Mouse (Mus musculus) midbrain, embryonic 13.5 days (tissue): Measurements from ENCODE around the gene 4930579F01Rik. TPM values are rescaled to one million over a fixed set of nuclear protein-coding genes. Genes with fewer than 3 reads are reported as not detected.
A peak's percentile ranks its signal among the peaks of the same experiment; 100 is the strongest.

Experiments
- ATAC-seq: fragments of 200-750 bp; cut with Nextera tagmentation; 2 replicates; pipeline ENCODE4 v1.8.0; 2017; ENCODE audit warnings: mild to moderate bottlenecking, moderate TSS enrichment, moderate library complexity
- H3K27ac ChIP-seq: fragments of 300-500 bp; sonication (generic); 2 replicates; pipeline ENCODE4 v1.5.1; 2015; ENCODE audit warnings: inconsistent platforms, mild to moderate bottlenecking, moderate library complexity
- H3K27me3 ChIP-seq: fragments of 300-500 bp; sonication (generic); 2 replicates; pipeline ENCODE4 v1.6.1; 2015; ENCODE audit warnings: mild to moderate bottlenecking, inconsistent platforms
- H3K36me3 ChIP-seq: fragments of 300-500 bp; sonication (generic); 2 replicates; pipeline ENCODE4 v1.6.1; 2015; ENCODE audit warnings: mild to moderate bottlenecking, inconsistent platforms
- H3K4me1 ChIP-seq: fragments of 300-500 bp; sonication (generic); replicated peaks from 2 replicates; pipeline ENCODE4 v1.6.1; 2015; ENCODE audit warnings: inconsistent platforms
- H3K4me2 ChIP-seq: fragments of 300-500 bp; sonication (generic); replicated peaks from 2 replicates; pipeline ENCODE4 v1.6.1; 2015; ENCODE audit warnings: moderate library complexity, mild to moderate bottlenecking, inconsistent platforms
- H3K4me3 ChIP-seq: fragments of 300-500 bp; sonication (generic); replicated peaks from 2 replicates; pipeline ENCODE4 v1.5.1; 2015; ENCODE audit warnings: mild to moderate bottlenecking, inconsistent platforms
- H3K9ac ChIP-seq: fragments of 300-500 bp; sonication (generic); replicated peaks from 2 replicates; pipeline ENCODE4 v1.6.1; 2015; ENCODE audit warnings: mild to moderate bottlenecking, inconsistent platforms
- H3K9me3 ChIP-seq: fragments of 300-500 bp; sonication (generic); 2 replicates; pipeline ENCODE4 v1.6.1; 2016; ENCODE audit warnings: mild to moderate bottlenecking, inconsistent platforms
- WGBS: fragments of 180-500 bp; shearing (Covaris S2); methylation state at CpG from one replicate; pipeline ENCODE4 v1.1.7; 2015; 5-methylcytosine and 5-hydroxymethylcytosine counted together
- polyA plus RNA-seq: library from polyadenylated mRNA; unstranded; fragments of >200 nt; fragmentation: Nextera tagmentation; extraction: Ambion mirVana; gene quantifications from 2 replicates; pipeline ENCODE4 v1.2.1, GENCODE M21; 2015

The 4930579F01Rik gene
- polyA plus RNA-seq, 1 experiment from 2014 or later = not detected

DNA sequence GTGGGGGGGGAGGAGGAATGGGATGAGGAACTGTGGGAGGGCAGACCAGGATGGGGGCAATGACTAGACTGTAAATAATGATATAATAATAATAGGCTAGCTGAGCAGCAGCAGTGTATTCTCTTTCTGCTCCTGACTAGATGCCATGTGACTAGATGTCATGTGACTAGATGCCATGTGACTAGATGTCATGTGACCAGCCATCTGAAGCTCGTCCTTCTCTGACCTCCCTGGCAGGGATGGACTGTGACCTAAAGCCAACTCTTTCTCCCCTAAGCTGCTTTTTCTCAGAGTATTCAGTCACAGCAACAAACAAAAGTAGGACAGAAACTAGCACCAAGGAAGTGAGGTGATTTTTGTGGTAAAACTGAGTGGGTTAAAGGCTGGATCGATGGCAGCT, 11.6 kb downstream of the 4930579F01Rik start:
- Histone ChIP-seq H3K36me3 (no peaks in the 10 kb centered on the region), H3K4me1 (peaks cover 11% of the 10 kb centered on the region), H3K9me3 (0 out of 2 replicates have a peak, but pooled peaks cover 2% of the 10 kb centered on the region), H3K4me3 (no peak overlapping the region), H3K4me2 (no peak overlapping the region), H3K27me3 (no peaks in the 10 kb centered on the region), H3K9ac (no peak overlapping the region), H3K27ac (no peak overlapping the region)
- ATAC-seq = no peak
- WGBS = 77% methylated on average over 2 of the region's 2 CpGs

DNA sequence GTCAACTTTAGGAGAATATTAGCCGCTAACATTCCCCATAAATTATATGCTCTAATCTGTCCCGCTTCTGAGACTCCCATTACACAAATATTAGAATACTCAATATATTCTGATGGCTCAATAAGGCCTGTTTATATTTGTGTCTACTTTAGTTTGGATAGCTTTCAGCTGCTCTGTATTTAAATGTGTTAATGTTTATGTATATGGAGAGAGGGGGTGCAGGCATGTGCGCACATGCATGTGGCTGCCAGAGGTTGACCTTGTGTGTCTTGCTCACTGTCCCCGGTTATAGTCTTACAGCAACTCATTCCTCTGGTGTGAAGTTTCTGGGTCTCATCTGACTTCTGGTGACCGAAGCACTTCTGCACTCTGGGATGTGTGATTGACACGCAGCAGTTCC, 18.1 kb downstream of the 4930579F01Rik start:
- no peak for ATAC-seq
- no peak overlapping the region for H3K9ac ChIP-seq
- 0 out of 2 replicates have a peak, but pooled peaks cover 2% of the 10 kb centered on the region for H3K9me3 ChIP-seq
- H3K27ac ChIP-seq = no peak overlapping the region
- no peak overlapping the region for H3K4me2 ChIP-seq
- H3K4me1 ChIP-seq = no peaks in the 10 kb centered on the region
- H3K36me3 ChIP-seq = no peaks in the 10 kb centered on the region
- H3K27me3 ChIP-seq = no peaks in the 10 kb centered on the region
- 97% methylated on average over 6 of the region's 6 CpGs for WGBS
- no peak overlapping the region for H3K4me3 ChIP-seq

DNA sequence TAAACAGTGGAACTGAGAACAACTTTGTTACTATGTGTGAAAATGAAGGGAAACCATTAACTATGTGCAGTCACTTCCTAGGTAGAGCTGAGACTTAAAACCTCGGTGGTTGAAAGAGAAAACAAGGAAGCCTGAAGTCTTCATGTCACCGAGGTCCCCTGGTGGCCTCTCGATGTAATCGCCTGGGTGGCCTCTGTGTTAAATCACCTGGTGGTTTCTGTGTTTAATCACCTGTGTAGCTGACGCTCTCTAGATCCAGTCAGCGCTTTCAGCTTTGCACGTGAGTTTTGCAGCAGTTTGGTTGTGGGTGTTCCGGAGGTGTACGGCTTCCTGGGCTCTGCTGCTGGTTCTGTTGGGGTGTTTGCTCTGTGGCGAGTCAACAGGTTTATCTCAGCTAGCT, 20.3 kb downstream of the 4930579F01Rik start:
- no peak overlapping the region for H3K27ac ChIP-seq
- H3K4me2 ChIP-seq = no peak overlapping the region
- ATAC-seq = no peak
- no peaks in the 10 kb centered on the region for H3K36me3 ChIP-seq
- H3K4me1 ChIP-seq = no peaks in the 10 kb centered on the region
- H3K4me3 ChIP-seq = no peak overlapping the region
- H3K9ac ChIP-seq = no peak overlapping the region
- H3K27me3 ChIP-seq = no peaks in the 10 kb centered on the region
- H3K9me3 ChIP-seq = 0 out of 2 replicates have a peak, but pooled peaks cover 2% of the 10 kb centered on the region
- WGBS = 80% methylated on average over 10 of the region's 10 CpGs

DNA sequence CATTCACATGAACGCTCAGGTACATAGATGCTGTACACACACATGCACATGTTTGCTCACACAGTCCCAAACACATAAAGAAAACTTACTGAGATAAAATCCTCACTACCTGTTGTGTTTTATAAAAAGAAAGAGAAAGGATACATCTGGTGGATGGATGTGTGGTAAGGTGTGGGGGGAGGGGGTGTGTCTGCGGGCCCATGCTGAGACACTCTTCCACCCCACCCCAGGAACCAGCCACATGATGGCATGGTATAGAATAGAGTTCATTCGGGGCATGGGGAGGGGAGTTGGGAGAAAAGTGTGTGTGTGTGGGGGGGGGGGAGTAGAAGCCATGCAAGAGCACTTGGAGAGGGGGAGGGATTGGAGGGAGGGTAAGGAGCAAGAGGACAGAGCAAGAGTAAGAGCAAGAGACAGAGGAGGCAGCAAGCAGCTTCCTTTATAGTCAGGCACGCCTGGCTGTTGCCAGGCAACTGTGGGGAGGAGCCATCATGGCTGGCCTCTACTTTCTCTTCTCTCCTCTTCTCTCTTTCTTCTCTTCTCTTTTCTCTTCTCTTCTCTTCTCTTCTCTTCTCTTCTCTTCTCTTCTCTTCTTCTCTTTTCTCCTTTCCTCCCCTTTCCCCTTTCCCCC, 31.0 kb downstream of the 4930579F01Rik start:
- no peaks in the 10 kb centered on the region for H3K9me3 ChIP-seq
- no peak overlapping the region for H3K27ac ChIP-seq
- 0 out of 2 replicates have a peak, but pooled peaks have one; percentile 24 for ATAC-seq
- H3K9ac ChIP-seq = no peak overlapping the region
- WGBS = 59% methylated on average over 4 of the region's 4 CpGs
- H3K4me2 ChIP-seq = no peak overlapping the region
- no peaks in the 10 kb centered on the region for H3K27me3 ChIP-seq
- H3K4me3 ChIP-seq = no peak overlapping the region
- H3K4me1 ChIP-seq = no peaks in the 10 kb centered on the region
- no peaks in the 10 kb centered on the region for H3K36me3 ChIP-seq

DNA sequence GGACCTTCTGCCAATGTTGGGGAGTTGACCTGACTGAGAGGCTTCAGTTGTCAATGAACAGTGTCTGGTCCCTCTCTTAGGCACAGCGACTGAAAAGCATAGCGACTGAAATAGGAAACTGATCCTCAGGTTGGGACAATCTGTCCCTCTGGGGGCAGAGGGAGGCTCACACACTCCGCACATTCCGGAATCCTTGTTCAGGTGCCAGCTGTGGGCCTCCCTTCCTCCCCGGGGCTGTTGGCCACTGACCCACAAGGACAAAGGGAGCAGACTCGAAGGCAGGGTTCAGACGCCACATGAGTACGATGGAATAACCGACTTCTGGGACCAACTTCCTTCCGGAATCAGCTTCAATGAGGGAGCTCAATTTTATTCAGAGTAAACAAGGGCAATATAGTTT, 32.0 kb downstream of the 4930579F01Rik start:
- no peak for ATAC-seq
- H3K9me3 ChIP-seq = no peaks in the 10 kb centered on the region
- H3K27me3 ChIP-seq = no peaks in the 10 kb centered on the region
- no peaks in the 10 kb centered on the region for H3K4me1 ChIP-seq
- H3K4me2 ChIP-seq = no peak overlapping the region
- H3K4me3 ChIP-seq = no peak overlapping the region
- WGBS = 91% methylated on average over 10 of the region's 10 CpGs
- no peak overlapping the region for H3K9ac ChIP-seq
- H3K36me3 ChIP-seq = 0 out of 2 replicates have a peak, but pooled peaks cover 2% of the 10 kb centered on the region
- H3K27ac ChIP-seq = no peak overlapping the region

DNA sequence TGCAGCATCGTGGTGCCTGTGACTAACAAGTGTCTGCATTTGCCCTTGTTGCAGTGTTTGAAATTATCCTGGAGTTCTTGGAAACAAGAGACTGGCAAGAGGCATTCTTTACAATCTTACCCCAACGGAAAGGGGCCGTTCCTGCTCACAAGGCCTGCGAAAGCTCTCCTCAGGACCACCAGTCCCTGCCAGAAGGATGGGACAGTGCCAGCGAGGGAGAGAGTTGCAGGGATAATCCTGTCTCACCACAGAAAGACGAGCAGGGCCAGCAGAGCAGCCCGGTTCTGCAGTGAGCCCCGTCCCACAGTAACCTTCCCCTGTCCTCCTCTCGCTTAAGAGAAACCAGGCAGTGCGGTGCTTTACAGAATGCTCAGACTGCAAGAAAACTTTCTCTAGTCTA, 37.0 kb downstream of the 4930579F01Rik start:
- Histone ChIP-seq H3K9ac (no peak overlapping the region), H3K9me3 (no peaks in the 10 kb centered on the region), H3K4me3 (no peak overlapping the region), H3K36me3 (peaks cover 11% of the 10 kb centered on the region; the same call in 1 of the 2 replicates), H3K4me1 (no peaks in the 10 kb centered on the region), H3K27me3 (no peaks in the 10 kb centered on the region), H3K4me2 (no peak overlapping the region), H3K27ac (no peak overlapping the region)
- ATAC-seq = no peak
- 76% methylated on average over 10 of the region's 10 CpGs for WGBS

DNA sequence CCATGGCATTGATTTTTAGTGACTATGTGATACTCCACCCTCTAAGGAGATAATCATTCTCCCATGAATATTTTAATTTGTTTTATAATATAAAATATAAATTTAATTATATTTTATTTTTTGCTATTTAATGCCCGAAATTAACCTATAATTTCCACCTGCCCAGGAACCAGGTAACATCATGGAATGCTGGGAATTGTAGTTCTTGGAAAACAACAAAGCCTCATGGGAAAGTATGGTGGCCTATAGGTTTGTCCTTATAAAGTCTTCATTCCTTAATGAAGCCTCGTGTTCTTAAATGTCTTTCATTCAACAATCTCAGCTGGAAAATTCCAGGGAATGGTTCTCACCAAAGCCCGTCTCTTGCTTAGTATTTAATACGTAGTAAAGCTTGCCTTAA, 38.6 kb downstream of the 4930579F01Rik start:
- H3K27me3 ChIP-seq = no peaks in the 10 kb centered on the region
- no peak overlapping the region for H3K9ac ChIP-seq
- no peaks in the 10 kb centered on the region for H3K9me3 ChIP-seq
- H3K4me1 ChIP-seq = no peaks in the 10 kb centered on the region
- peaks cover 18% of the 10 kb centered on the region for H3K36me3 ChIP-seq
- H3K4me3 ChIP-seq = no peak overlapping the region
- H3K27ac ChIP-seq = no peak overlapping the region
- no peak overlapping the region for H3K4me2 ChIP-seq
- WGBS = 91% methylated on average over 4 of the region's 4 CpGs
- ATAC-seq = no peak

DNA sequence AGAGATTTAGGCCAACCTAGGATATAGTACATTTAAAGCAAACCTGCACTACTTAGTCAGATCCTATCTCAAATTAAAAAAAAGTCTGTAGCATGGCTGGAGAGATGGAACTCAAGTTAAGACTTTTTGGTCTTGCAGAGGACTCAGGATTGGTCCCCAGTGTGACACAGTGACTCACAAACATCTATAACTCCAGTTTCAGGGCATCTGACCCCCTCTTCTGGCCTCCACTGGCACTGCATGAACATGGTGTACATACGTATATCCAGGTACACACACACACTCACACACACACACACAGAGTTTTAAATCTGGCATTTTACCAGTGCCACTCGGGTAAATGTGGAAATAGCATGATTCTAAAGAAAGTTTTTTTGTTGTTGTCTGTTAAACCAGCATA, 44.8 kb downstream of the 4930579F01Rik start:
- 92% methylated on average over 2 of the region's 2 CpGs for WGBS
- ATAC-seq = no peak
- H3K9me3 ChIP-seq = no peaks in the 10 kb centered on the region

DNA sequence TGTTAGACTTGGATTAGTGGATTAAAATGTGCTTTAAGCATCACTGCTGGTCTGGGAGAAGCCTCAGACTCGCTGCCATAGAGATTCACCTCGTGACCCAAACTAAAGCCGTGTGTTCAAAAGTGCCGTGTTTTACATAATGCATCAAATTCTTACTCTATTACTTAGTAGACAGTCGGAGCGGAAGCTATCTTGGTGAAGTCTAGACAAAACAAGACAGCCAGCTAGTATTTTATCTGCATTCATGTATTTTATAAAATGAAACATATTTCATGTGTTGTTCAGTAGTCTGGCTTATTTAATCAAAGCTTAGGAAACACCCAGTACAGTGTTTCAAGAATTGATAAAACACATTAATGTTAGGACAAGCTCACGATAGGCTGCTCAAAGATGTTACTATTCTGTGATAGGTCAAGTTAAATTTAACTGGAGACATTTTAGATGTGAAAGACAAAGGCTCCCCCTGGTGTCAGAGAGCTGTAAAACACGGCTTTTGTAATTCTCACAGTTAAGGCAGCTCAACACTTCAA, 48.9 kb downstream of the 4930579F01Rik start, which contains the start of gene Mttp:
Gene Mttp, minus strand, starts transcription at position 327 of the 530 bp plus-strand sequence.
- peak within 1 kb of the TSS; percentile 66 for H3K4me2 ChIP-seq
- 0 out of 2 replicates have a peak, but pooled peaks have one; percentile 12 for ATAC-seq
- peaks cover 10% of the 10 kb centered on the region for H3K36me3 ChIP-seq
- H3K9me3 ChIP-seq = no peaks in the 10 kb centered on the region
- 2% methylated on average over 8 of the region's 8 CpGs for WGBS
- peak within 1 kb of the TSS; percentile 98 for H3K27ac ChIP-seq
- no peaks in the 10 kb centered on the region for H3K27me3 ChIP-seq
- peak within 1 kb of the TSS; percentile 58 for H3K4me3 ChIP-seq
- peak within 1 kb of the TSS; percentile 78 for H3K9ac ChIP-seq
- peaks cover 7% of the 10 kb centered on the region for H3K4me1 ChIP-seq

More for the DNA sequence above, 44.8 kb downstream of the 4930579F01Rik start:
- Histone ChIP-seq H3K9ac (no peak overlapping the region), H3K27me3 (no peaks in the 10 kb centered on the region), H3K36me3 (peaks cover 26% of the 10 kb centered on the region), H3K4me1 (no peaks in the 10 kb centered on the region; the same call in 1 of the 2 replicates), H3K4me3 (no peak overlapping the region), H3K27ac (no peak overlapping the region), H3K4me2 (no peak overlapping the region)

DNA sequence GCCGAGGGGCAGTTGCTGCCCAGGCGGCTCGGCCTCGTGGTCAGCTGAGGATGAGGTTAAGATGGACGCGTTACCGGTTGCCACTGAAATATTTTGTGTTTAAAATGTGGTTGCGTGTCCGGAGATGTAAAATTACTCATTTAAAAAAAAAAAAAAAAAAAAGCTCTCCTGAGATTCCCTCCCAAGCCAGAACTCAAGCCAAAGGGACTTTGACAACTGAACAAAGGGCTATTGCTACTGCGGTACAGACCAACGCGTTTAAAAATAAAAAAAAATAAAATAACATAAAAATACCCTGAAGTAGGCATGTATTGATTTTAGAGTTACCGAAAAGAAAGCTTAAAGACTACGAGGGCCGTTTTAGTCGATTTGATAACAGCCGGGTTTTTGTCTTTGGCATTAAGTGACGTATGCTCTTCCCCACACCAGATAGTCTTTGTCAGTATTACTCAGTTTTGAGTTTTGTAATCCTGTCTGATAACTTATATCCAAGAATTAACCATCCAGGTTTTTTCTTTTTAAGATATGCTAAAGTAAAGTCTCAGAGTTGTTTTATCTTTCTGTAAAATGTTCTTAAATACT, 49.5 kb downstream of the 4930579F01Rik start:
- Histone ChIP-seq H3K27me3 (no peaks in the 10 kb centered on the region), H3K4me3 (peak overlapping the region; percentile 58), H3K9ac (peak overlapping the region; percentile 78), H3K4me2 (peak overlapping the region; percentile 66), H3K4me1 (peaks cover 7% of the 10 kb centered on the region), H3K36me3 (peaks cover 5% of the 10 kb centered on the region), H3K9me3 (no peaks in the 10 kb centered on the region), H3K27ac (peak overlapping the region; percentile 98)
- no peak for ATAC-seq
- under 1% methylated on average over 18 of the region's 18 CpGs for WGBS

DNA sequence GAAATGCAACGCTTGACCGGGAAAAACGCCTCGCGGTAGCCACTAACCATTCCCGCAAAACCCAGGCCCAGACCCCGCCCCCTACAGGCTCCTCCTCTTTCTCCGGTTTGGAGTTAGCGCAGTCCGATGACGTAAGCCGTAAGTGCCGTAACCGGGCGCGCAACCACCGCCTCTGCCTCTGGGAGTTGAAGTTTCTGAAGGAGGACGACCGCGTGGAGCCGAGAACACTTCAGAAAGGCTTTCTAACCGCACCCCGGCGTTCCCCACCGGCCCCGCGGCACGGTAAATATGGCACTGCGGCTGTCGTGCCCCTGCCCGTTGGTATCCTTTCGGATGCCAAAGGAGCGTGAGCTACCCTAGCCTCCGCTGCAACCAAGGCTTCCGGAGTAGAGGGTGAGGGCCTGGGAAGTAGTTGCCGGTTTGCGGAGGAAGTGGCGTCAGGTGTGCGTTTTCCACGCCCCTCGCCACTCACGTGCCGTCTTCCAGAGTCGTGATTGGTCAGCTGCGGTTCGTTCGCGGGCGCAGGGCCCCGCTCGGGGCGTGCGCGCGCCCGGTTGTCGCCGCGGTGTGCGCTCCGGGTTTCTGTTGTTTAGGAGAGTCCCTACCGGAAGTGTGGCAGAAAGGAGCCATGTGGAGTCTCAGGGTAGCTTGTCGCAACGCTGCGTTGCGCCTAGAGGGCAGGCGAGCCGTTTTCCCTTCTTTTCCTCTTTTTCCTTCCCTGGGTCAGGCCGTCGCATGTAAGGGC, 50.1 kb downstream of the 4930579F01Rik start, which contains the start of gene Trmt10a:
Gene Trmt10a, plus strand, starts transcription at position 134 of the 745 bp plus-strand sequence.
- WGBS = under 1% methylated on average over 70 of the region's 70 CpGs
- peak within 1 kb of the TSS; percentile 78 for H3K9ac ChIP-seq
- H3K27me3 ChIP-seq = no peaks in the 10 kb centered on the region

More for the DNA sequence above, 50.1 kb downstream of the 4930579F01Rik start, which contains the start of gene Trmt10a:
- Histone ChIP-seq H3K9me3 (no peaks in the 10 kb centered on the region), H3K36me3 (no peaks in the 10 kb centered on the region), H3K4me2 (peak within 1 kb of the TSS; percentile 66), H3K4me1 (peaks cover 7% of the 10 kb centered on the region), H3K27ac (peak within 1 kb of the TSS; percentile 98), H3K4me3 (peak within 1 kb of the TSS; percentile 58)
- ATAC-seq = peak; percentile 98
